8 mouse cellular contexts compared by ENCODE assay signal in genomic region chr2:150362113-150362877, GRCm38 (mm10). TPM values are rescaled to one million over a fixed set of nuclear protein-coding genes. Genes with fewer than 3 reads are reported as not detected.
DNase-seq lines count a peak whose midpoint lies in the region; ATAC-seq and TF ChIP-seq lines count a peak whose summit lies in the region.
"Not testable (repeated sequence)": the region's sequence is repeated elsewhere in the genome, so short reads cannot be mapped to it uniquely, and the experiment has no call there.

Gene 3300002I08Rik (minus strand): TSS chr2:150362765.

- peak within 1 kb of the TSS; percentile 54 for H3K4me2 ChIP-seq in hindbrain, postnatal 0 days (ENCODE audit: low read depth, low read length)

- 1% methylated on average over 16 of the region's 17 CpGs for WGBS in hindbrain, postnatal 0 days

- DNase-seq in gastrocnemius, adult 8-10 months (ENCODE audit: low spot score in 2 of 2), result peak; percentile 74 to 76
- peak; percentile 91 for DNase-seq in hindbrain, postnatal 0 days (ENCODE audit: low spot score)
- DNase-seq in left cerebral cortex, adult 18-20 months (ENCODE audit: low spot score in 2 of 2), result peak; percentile 87 to 90
- DNase-seq in lung, postnatal 4 days, result peak; percentile 88 to 89
- DNase-seq in retina, postnatal 1 day, result peak; percentile 94
- peak; percentile 81 for DNase-seq in thymus, postnatal 4 days

- TF ChIP-seq CTCF in hindbrain, postnatal 0 days (IDR thresholded peaks at IDR 0.05; ENCODE audit: low read depth), result not testable (repeated sequence)

- not testable (repeated sequence) for H3K4me1 ChIP-seq in hindbrain, postnatal 0 days (ENCODE audit: insufficient read depth, low read length)

- H3K27me3 ChIP-seq in hindbrain, postnatal 0 days (ENCODE audit: insufficient read depth, low read length), result not testable (repeated sequence)

- H3K36me3 ChIP-seq in hindbrain, postnatal 0 days (ENCODE audit: insufficient read depth, low read length), result not testable (repeated sequence)

- peak within 1 kb of the TSS; percentile 90 for H3K27ac ChIP-seq in hindbrain, postnatal 0 days

- not testable (repeated sequence) for H3K9me3 ChIP-seq in hindbrain, postnatal 0 days (ENCODE audit: low read length)

- peak within 1 kb of the TSS; percentile 65 for H3K9ac ChIP-seq in hindbrain, postnatal 0 days (replicated peaks; ENCODE audit: low read length)

- peak within 1 kb of the TSS; percentile 57 for H3K4me3 ChIP-seq in hindbrain, postnatal 0 days (ENCODE audit: low read length)

- ATAC-seq in activated CD4-positive, CD25-positive, alpha-beta regulatory T cell, adult 4 months, result peak; percentile 97
- ATAC-seq in common myeloid progenitor, adult 5-6 weeks (replicated peaks; ENCODE audit: low read depth, poor library complexity, severe bottlenecking), result peak; percentile 99
- peak; percentile 98 for ATAC-seq in hindbrain, postnatal 0 days

RNA-seq across cellular contexts. Expression of gene 3300002I08Rik, which starts in this region (rescaled TPM):
- 1 to 10 TPM; 3.5 to 7.5 TPM for polyA plus RNA-seq in activated CD4-positive, CD25-positive, alpha-beta regulatory T cell, adult 4 months (2017; shearing (Covaris generic))
- total RNA-seq in common myeloid progenitor, adult 5-6 weeks (2017), result 3.9 and 12.6 TPM in 2 replicates
- total RNA-seq in gastrocnemius, adult 8-10 months (2022), result 1 to 10 TPM in 2 of 4 experiments, under 1 TPM in 2; 0.54 to 1.8 (median 1.1) TPM
- 6.8 and 13.5 TPM in 2 replicates for total RNA-seq in hindbrain, postnatal 0 days (2014; rRNA removed)
- 12.3 and 13.0 TPM in 2 replicates for polyA plus RNA-seq in hindbrain, postnatal 0 days (2015; fragmentation: Nextera tagmentation; extraction: Ambion mirVana)
- 1 to 10 TPM; 8.1 to 9.0 TPM for total RNA-seq in left cerebral cortex, adult 18-20 months (2021)

Comparison
In these comparisons a context has a peak if more than half of its experiments do, and no peak if none do; other contexts are left out.
1. Peak in every context shown above with its lines: DNase-seq, ATAC-seq, H3K4me3 ChIP-seq and H3K27ac ChIP-seq.